Mouse (Mus musculus) forebrain, embryonic 12.5 days (tissue): ENCODE data around the gene Nagk. TPM values are rescaled to one million over a fixed set of nuclear protein-coding genes. Genes with fewer than 3 reads are reported as not detected.
A peak's percentile ranks its signal among the peaks of the same experiment; 100 is the strongest.
"Not testable (repeated sequence)": the region's sequence is repeated elsewhere in the genome, so short reads cannot be mapped to it uniquely, and the experiment has no call there.

ENCODE experiments used
- ATAC-seq: fragments of 200-750 bp; cut with Nextera tagmentation; 2 replicates; pipeline ENCODE4 v1.8.0; 2017; ENCODE audit warnings: moderate TSS enrichment; ENCODE audit not compliant: low FRiP score
- H3K27ac ChIP-seq: fragments of 300-500 bp; sonication (generic); 2 replicates; pipeline ENCODE4 v1.5.1; 2016; ENCODE audit warnings: mild to moderate bottlenecking
- H3K27me3 ChIP-seq: fragments of 300-500 bp; sonication (generic); 2 replicates; pipeline ENCODE4 v1.6.1; 2016; ENCODE audit warnings: mild to moderate bottlenecking
- H3K36me3 ChIP-seq: fragments of 300-500 bp; sonication (generic); replicated peaks from 2 replicates; pipeline ENCODE4 v1.6.1; 2016; ENCODE audit warnings: mild to moderate bottlenecking
- H3K4me1 ChIP-seq: fragments of 300-500 bp; sonication (generic); 2 replicates; pipeline ENCODE4 v1.6.1; 2016
- H3K4me2 ChIP-seq: fragments of 300-500 bp; sonication (generic); 2 replicates; pipeline ENCODE4 v1.6.1; 2016; ENCODE audit warnings: mild to moderate bottlenecking, moderate library complexity
- H3K4me3 ChIP-seq: fragments of 300-500 bp; sonication (generic); replicated peaks from 2 replicates; pipeline ENCODE4 v1.5.1; 2016; ENCODE audit warnings: mild to moderate bottlenecking
- H3K9ac ChIP-seq: fragments of 300-500 bp; sonication (generic); 2 replicates; pipeline ENCODE4 v1.6.1; 2016; ENCODE audit warnings: mild to moderate bottlenecking
- H3K9me3 ChIP-seq: fragments of 300-500 bp; sonication (generic); 2 replicates; pipeline ENCODE4 v1.6.1; 2016
- WGBS: fragments of 180-500 bp; shearing (Covaris S2); methylation state at CpG from one replicate; pipeline ENCODE4 v1.1.7; 2016; 5-methylcytosine and 5-hydroxymethylcytosine counted together
- polyA plus RNA-seq: library from polyadenylated mRNA; unstranded; fragments of >200 nt; fragmentation: Nextera tagmentation; extraction: Ambion mirVana; gene quantifications from 2 replicates; pipeline ENCODE4 v1.2.1, GENCODE M21; 2016

The Nagk gene
- polyA plus RNA-seq, 1 experiment from 2014 or later: 49.4 TPM

- no peak for ATAC-seq
- WGBS: 93% methylated on average over 7 of the region's 7 CpGs
- H3K27me3 ChIP-seq: no peaks in the 10 kb centered on the region
These were observed 16.5 kb upstream of the Nagk start for GRCm38 (mm10) chr6:83778306-83778705.

DNA sequence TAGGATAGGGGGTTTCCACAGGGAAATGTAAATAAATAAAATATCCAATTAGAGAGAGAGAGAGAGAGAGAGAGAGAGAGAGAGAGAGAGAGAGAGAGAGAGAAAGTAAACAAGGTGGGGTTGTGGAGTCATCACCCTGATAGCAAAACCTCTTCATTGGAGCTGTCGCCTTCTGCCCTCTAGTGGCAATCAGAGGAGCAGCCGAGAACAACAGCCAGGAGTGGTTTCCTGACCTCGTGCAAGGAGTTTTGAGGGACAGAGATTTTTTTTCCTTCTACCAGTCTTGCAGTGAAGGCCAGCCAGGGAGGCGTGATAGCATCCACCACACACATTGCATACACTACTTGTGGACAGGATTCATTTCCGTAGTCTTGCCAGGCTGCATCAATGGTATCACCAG lies 15.8 kb upstream of the Nagk start:
- Histone ChIP-seq H3K4me2 (no peak overlapping the region), H3K4me3 (no peak overlapping the region), H3K4me1 (peaks cover 14% of the 10 kb centered on the region), H3K9ac (no peak overlapping the region), H3K9me3 (no peaks in the 10 kb centered on the region), H3K27ac (no peak overlapping the region), H3K27me3 (no peaks in the 10 kb centered on the region), H3K36me3 (no peaks in the 10 kb centered on the region)
- ATAC-seq: no peak
- 3% methylated on average over 5 of the region's 5 CpGs for WGBS

More at GRCm38 (mm10) chr6:83778306-83778705, 16.5 kb upstream of the Nagk start:
- Histone ChIP-seq H3K9ac (no peak overlapping the region), H3K36me3 (no peaks in the 10 kb centered on the region), H3K27ac (no peak overlapping the region), H3K9me3 (no peaks in the 10 kb centered on the region), H3K4me2 (no peak overlapping the region), H3K4me1 (peaks cover 18% of the 10 kb centered on the region), H3K4me3 (no peak overlapping the region)

- ATAC-seq: no peak
These were observed 8.4 kb upstream of the Nagk start for GRCm38 (mm10) chr6:83786426-83786825.

GRCm38 (mm10) chr6:83788554-83788953 lies 6.2 kb upstream of the Nagk start:
- Histone ChIP-seq H3K4me2 (no peak overlapping the region), H3K27ac (no peak overlapping the region), H3K4me1 (peaks cover 2% of the 10 kb centered on the region; the same call in 1 of the 2 replicates), H3K9me3 (no peaks in the 10 kb centered on the region), H3K9ac (no peak overlapping the region), H3K4me3 (no peak overlapping the region), H3K36me3 (no peaks in the 10 kb centered on the region), H3K27me3 (peaks cover 4% of the 10 kb centered on the region)
- 33% methylated on average over 7 of the region's 7 CpGs for WGBS
- ATAC-seq: peak; percentile 46

More at GRCm38 (mm10) chr6:83786426-83786825, 8.4 kb upstream of the Nagk start:
- Histone ChIP-seq H3K36me3 (no peaks in the 10 kb centered on the region), H3K27ac (no peak overlapping the region), H3K4me3 (no peak overlapping the region), H3K4me2 (no peak overlapping the region), H3K4me1 (peaks cover 2% of the 10 kb centered on the region; the same call in 1 of the 2 replicates), H3K9ac (no peak overlapping the region), H3K9me3 (no peaks in the 10 kb centered on the region), H3K27me3 (no peaks in the 10 kb centered on the region; the same call in none of the 2 replicates)
- 77% methylated on average over 3 of the region's 3 CpGs for WGBS

- not testable (repeated sequence) for ATAC-seq, H3K27me3 ChIP-seq, H3K27ac ChIP-seq, H3K4me2 ChIP-seq, H3K4me3 ChIP-seq, H3K9me3 ChIP-seq, H3K36me3 ChIP-seq, H3K9ac ChIP-seq, H3K4me1 ChIP-seq
- WGBS: 88% methylated on average over 5 of the region's 5 CpGs
These were observed 4.2 kb upstream of the Nagk start for GRCm38 (mm10) chr6:83790533-83790932.

DNA sequence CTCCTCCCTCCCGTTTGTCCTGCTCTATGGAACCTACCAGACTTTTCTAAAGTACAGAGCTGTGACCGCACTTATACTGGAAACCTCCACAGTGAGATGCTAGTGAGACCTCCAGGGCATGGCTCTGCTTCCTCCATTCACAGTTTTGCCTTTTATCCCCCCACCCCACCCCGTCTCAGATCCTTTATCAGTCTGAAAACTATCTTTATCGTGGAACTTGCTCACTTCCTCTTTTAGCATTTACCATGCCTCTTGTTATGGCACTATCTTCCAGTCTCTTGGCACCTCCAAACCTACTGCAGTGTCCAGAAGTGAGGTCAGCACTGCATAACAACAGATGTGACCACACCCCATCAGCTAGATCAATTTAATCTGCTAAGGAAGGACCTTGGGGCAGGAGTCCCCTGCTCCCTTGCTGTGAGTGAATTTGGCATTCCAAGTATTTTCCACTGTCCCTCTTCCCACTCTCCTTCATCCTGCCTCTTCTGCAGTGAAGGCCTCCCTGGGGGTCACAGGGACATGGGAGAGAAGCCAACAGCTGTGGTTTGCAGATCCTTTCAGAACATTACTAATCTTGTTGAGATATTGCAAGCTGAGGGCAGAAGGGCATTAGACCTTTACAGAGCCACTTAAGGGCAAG lies 3.4 kb upstream of the Nagk start:
- 70% methylated on average over 4 of the region's 4 CpGs for WGBS

GRCm38 (mm10) chr6:83795492-83795900 lies 714 bp downstream of the Nagk start:
- Histone ChIP-seq H3K27ac (peak overlapping the region; percentile 97), H3K9me3 (no peaks in the 10 kb centered on the region), H3K36me3 (peaks cover 7% of the 10 kb centered on the region), H3K9ac (peak overlapping the region; percentile 79), H3K4me2 (peak overlapping the region; percentile 81), H3K27me3 (peaks cover 4% of the 10 kb centered on the region; the same call in 1 of the 2 replicates), H3K4me1 (peaks cover 10% of the 10 kb centered on the region), H3K4me3 (peak overlapping the region; percentile 73)
- 17% methylated on average over 13 of the region's 13 CpGs for WGBS
- ATAC-seq: no peak

More for the DNA sequence above, 3.4 kb upstream of the Nagk start:
- Histone ChIP-seq H3K4me3 (no peak overlapping the region), H3K27me3 (peaks cover 4% of the 10 kb centered on the region; the same call in 1 of the 2 replicates), H3K4me2 (no peak overlapping the region), H3K4me1 (peaks cover 12% of the 10 kb centered on the region), H3K36me3 (no peaks in the 10 kb centered on the region), H3K9me3 (no peaks in the 10 kb centered on the region), H3K27ac (no peak overlapping the region), H3K9ac (no peak overlapping the region)
- ATAC-seq: no peak

- Histone ChIP-seq H3K4me2 (no peak overlapping the region), H3K27ac (no peak overlapping the region), H3K36me3 (peaks cover 19% of the 10 kb centered on the region), H3K4me3 (no peak overlapping the region), H3K9ac (no peak overlapping the region), H3K9me3 (no peaks in the 10 kb centered on the region), H3K4me1 (peaks cover 10% of the 10 kb centered on the region), H3K27me3 (peaks cover 4% of the 10 kb centered on the region; the same call in 1 of the 2 replicates)
- no peak for ATAC-seq
- 61% methylated on average over 3 of the region's 3 CpGs for WGBS
These were observed 1.9 kb downstream of the Nagk start for GRCm38 (mm10) chr6:83796686-83797085.

GRCm38 (mm10) chr6:83802033-83802432 lies 7.3 kb downstream of the Nagk start:
- peaks cover 44% of the 10 kb centered on the region for H3K36me3 ChIP-seq
- no peak overlapping the region for H3K4me2 ChIP-seq
- H3K27me3 ChIP-seq: no peaks in the 10 kb centered on the region
- ATAC-seq: no peak
- WGBS: 85% methylated on average over 5 of the region's 5 CpGs
- no peak overlapping the region for H3K4me3 ChIP-seq
- no peaks in the 10 kb centered on the region for H3K4me1 ChIP-seq
- H3K9me3 ChIP-seq: no peaks in the 10 kb centered on the region
- H3K27ac ChIP-seq: no peak overlapping the region
- no peak overlapping the region for H3K9ac ChIP-seq

- no peak overlapping the region for H3K4me3 ChIP-seq
- peaks cover 49% of the 10 kb centered on the region for H3K36me3 ChIP-seq
These were observed 8.1 kb downstream of the Nagk start for GRCm38 (mm10) chr6:83802846-83803245.

DNA sequence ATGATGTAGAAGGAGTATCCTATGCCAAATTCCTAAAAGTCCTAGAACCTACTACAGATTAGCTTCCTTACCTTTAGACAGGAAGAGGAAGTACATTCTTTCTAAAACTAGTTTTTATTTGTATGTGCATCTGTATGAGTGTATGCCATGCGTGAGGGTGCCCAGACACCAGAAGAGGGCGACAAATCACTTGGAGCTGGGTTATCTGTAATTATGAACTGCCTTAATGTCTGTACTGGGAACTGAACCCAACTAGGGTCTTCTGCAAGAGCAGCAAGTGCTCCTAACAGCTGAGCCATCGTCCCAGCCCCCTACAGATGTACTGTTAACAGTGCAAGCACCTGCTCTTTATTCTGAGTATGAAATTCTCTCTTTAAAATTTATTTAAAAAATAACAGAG lies 21.0 kb downstream of the Nagk start:
- WGBS: 92% methylated on average over 3 of the region's 3 CpGs
- peaks cover 9% of the 10 kb centered on the region; the same call in 1 of the 2 replicates for H3K9me3 ChIP-seq
- H3K4me3 ChIP-seq: no peak overlapping the region
- H3K27ac ChIP-seq: no peak overlapping the region
- no peaks in the 10 kb centered on the region for H3K27me3 ChIP-seq
- peaks cover 47% of the 10 kb centered on the region for H3K36me3 ChIP-seq
- no peak overlapping the region for H3K9ac ChIP-seq
- H3K4me1 ChIP-seq: peaks cover 12% of the 10 kb centered on the region
- no peak overlapping the region for H3K4me2 ChIP-seq
- ATAC-seq: no peak

More at GRCm38 (mm10) chr6:83802846-83803245, 8.1 kb downstream of the Nagk start:
- Histone ChIP-seq H3K27me3 (no peaks in the 10 kb centered on the region), H3K9ac (no peak overlapping the region), H3K9me3 (no peaks in the 10 kb centered on the region), H3K4me1 (no peaks in the 10 kb centered on the region), H3K27ac (no peak overlapping the region), H3K4me2 (no peak overlapping the region)
- no peak for ATAC-seq
- 88% methylated on average over 3 of the region's 3 CpGs for WGBS

DNA sequence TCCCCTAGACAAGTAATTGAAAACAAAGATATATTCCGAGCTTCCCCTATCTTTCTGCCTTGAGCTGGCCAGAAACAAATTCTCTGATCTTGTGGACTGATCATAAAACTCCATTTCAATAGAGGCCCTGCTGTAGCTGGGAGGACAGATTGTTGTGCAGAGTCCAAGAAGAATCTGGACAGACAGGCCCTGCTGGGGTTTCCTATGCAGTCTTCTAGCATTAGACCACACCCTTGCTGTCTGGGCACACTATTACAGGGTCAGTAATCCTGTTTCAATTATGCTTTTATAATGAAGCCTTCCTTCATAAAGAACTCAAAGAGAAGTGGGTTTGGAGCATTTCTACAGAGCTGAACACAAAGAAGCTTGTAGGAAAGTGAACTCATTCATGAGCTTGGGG lies 24.2 kb downstream of the Nagk start:
- Histone ChIP-seq H3K27me3 (no peaks in the 10 kb centered on the region), H3K9me3 (peaks cover 9% of the 10 kb centered on the region; the same call in 1 of the 2 replicates), H3K4me2 (no peak overlapping the region), H3K27ac (peak overlapping the region; percentile 47; the same call in 1 of the 2 replicates), H3K9ac (0 out of 2 replicates have a peak overlapping the region, but pooled peaks have one; percentile 0), H3K36me3 (peaks cover 27% of the 10 kb centered on the region), H3K4me1 (peaks cover 16% of the 10 kb centered on the region), H3K4me3 (no peak overlapping the region)
- 51% methylated on average over 1 of the region's 1 CpGs for WGBS
- ATAC-seq: no peak
